Comparison of ENCODE assay signal across 8 mouse cellular contexts in genomic region chrX:10484872-10485569, GRCm38 (mm10). TPM values are rescaled to one million over a fixed set of nuclear protein-coding genes. Genes with fewer than 3 reads are reported as not detected.
DNase-seq lines count a peak whose midpoint lies in the region.

Gene Tspan7 (plus strand): TSS chrX:10485158.

- peak within 1 kb of the TSS; percentile 69 for H3K4me3 ChIP-seq in megakaryocyte, embryonic 14.5 days (replicated peaks)

- no peaks in the 10 kb centered on the region for H3K36me3 ChIP-seq in megakaryocyte, embryonic 14.5 days (replicated peaks; ENCODE audit: low read length)

- 0 out of 2 replicates have a peak, but pooled peaks cover 3% of the 10 kb centered on the region for H3K9me3 ChIP-seq in megakaryocyte, embryonic 14.5 days

- peaks cover 2% of the 10 kb centered on the region; the same call in 1 of the 2 replicates for H3K4me1 ChIP-seq in megakaryocyte, embryonic 14.5 days

- DNase-seq in adrenal gland, postnatal 25 days = peak; percentile 75
- DNase-seq in embryo, embryonic 11 days = peak; percentile 84
- DNase-seq in gastrocnemius, postnatal 36 days = peak; percentile 23 to 24
- DNase-seq in induced T-regulatory cell, adult 2 months (ENCODE audit: low read depth) = peak; percentile 14
- DNase-seq in left cerebral cortex, postnatal 14 days (ENCODE audit: low spot score in 2 of 2) = peak; percentile 31 to 61
- DNase-seq in right cerebral cortex, postnatal 10 days (ENCODE audit: low spot score in 2 of 2) = peak; percentile 67 to 79
- DNase-seq in c-Kit-positive CD71-positive TER-119-positive erythroid progenitor cells, embryonic 14.5 days (ENCODE audit: low spot score) = no peak

- intact Hi-C loops in gastrocnemius, postnatal 36 days (cut with DNase I) = loop anchor here (10.0 kb wide), 1 partner anchor 260 kb away; no protein-coding TSS in a partner anchor
- intact Hi-C loops in left cerebral cortex, postnatal 14 days (cut with DNase I) = loop anchor here (10.0 kb wide), 1 partner anchor 250 kb away; no protein-coding TSS in a partner anchor

- H3K27me3 ChIP-seq in megakaryocyte, embryonic 14.5 days (replicated peaks) = peaks cover 28% of the 10 kb centered on the region

RNA-seq across cellular contexts. Expression of gene Tspan7, which starts in this region (rescaled TPM):
- total RNA-seq in adrenal gland, postnatal 25 days (2021) = 56.9 and 71.2 TPM in 2 replicates
- total RNA-seq in gastrocnemius, postnatal 36 days (2021) = 100 to 1,000 TPM in 1 of 2 experiments, 10 to 100 TPM in 1; 91.1 to 112 TPM
- 1,000 to 10,000 TPM; 1,196 to 1,293 TPM for total RNA-seq in left cerebral cortex, postnatal 14 days (2021)
- polyA plus RNA-seq in megakaryocyte, embryonic 14.5 days (2012; ENCODE audit: insufficient read depth, low replicate concordance) = 0.37 TPM in 1 of 2 replicates, not detected in the other

Comparison
In these comparisons a context has a peak if more than half of its experiments do, and no peak if none do; other contexts are left out.
1. RNA of gene Tspan7 (total RNA-seq): 1,196 to 1,293 TPM in left cerebral cortex, postnatal 14 days; 91.1 to 112 TPM in gastrocnemius, postnatal 36 days and 56.9 to 71.2 TPM in adrenal gland, postnatal 25 days; every median in the first group is over 10 times any median in the second.